Mouse (Mus musculus) C2C12 (cell line): ENCODE data around the gene Dnah17. TPM values are rescaled to one million over a fixed set of nuclear protein-coding genes. Genes with fewer than 3 reads are reported as not detected.
A peak's percentile ranks its signal among the peaks of the same experiment; 100 is the strongest.

Experiments
- H3K27me3 ChIP-seq: one replicate; pipeline ENCODE4 v1.6.1; 2011; ENCODE audit not compliant: control insufficient read depth, insufficient read depth, insufficient read length
- H3K36me3 ChIP-seq: one replicate; pipeline ENCODE4 v1.6.1; 2011; ENCODE audit not compliant: control insufficient read depth, insufficient read depth
- H3K4me3 ChIP-seq: one replicate; pipeline ENCODE4 v1.5.1; 2011; ENCODE audit warnings: mild to moderate bottlenecking, control low read depth; ENCODE audit not compliant: poor library complexity, insufficient read depth, severe bottlenecking
- H3K79me2 ChIP-seq: one replicate; pipeline ENCODE4 v1.6.1; 2011; ENCODE audit not compliant: control insufficient read depth, insufficient read depth
- H3K79me3 ChIP-seq: one replicate; pipeline ENCODE4 v1.6.1; 2011; ENCODE audit warnings: low read depth, control low read depth
- H3ac ChIP-seq: one replicate; pipeline ENCODE3; 2011; ENCODE audit warnings: low read depth; ENCODE audit not compliant: control insufficient read depth, insufficient read length
- CEBPB ChIP-seq: IDR thresholded peaks from one replicate; pipeline ENCODE4 v1.6.1; 2011; ENCODE audit warnings: low read depth, mild to moderate bottlenecking, control low read depth, moderate library complexity
- CTCF ChIP-seq: IDR thresholded peaks from one replicate; pipeline ENCODE4 v1.5.1; 2011; ENCODE audit not compliant: control insufficient read depth, insufficient read depth, insufficient read length
- FOSL1 ChIP-seq: IDR thresholded peaks from one replicate; pipeline ENCODE4 v1.8.0; 2011; ENCODE audit warnings: mild to moderate bottlenecking, low read length; ENCODE audit not compliant: poor library complexity, insufficient read depth, severe bottlenecking
- MAX ChIP-seq: IDR thresholded peaks from one replicate; pipeline ENCODE4 v1.6.1; 2011; ENCODE audit warnings: mild to moderate bottlenecking, control low read depth
- MYOD1 ChIP-seq: IDR thresholded peaks from one replicate; pipeline ENCODE4 v1.6.1; 2011; ENCODE audit warnings: low read depth; ENCODE audit not compliant: control insufficient read depth, insufficient read length
- MYOG ChIP-seq: IDR thresholded peaks from one replicate; pipeline ENCODE4 v1.6.1; 2011; ENCODE audit not compliant: control insufficient read depth, insufficient read length; ENCODE audit errors: extremely low read depth
- USF1 ChIP-seq: IDR thresholded peaks from one replicate; pipeline ENCODE4 v1.6.1; 2011; ENCODE audit warnings: low read depth, mild to moderate bottlenecking, control low read depth, moderate library complexity
- polyA plus RNA-seq: library from polyadenylated mRNA; unstranded; fragments of >200 nt; fragmentation: generic; extraction: Trizol; gene quantifications from one replicate; pipeline ENCODE4 v1.2.1, GENCODE M21; 2012; ENCODE audit warnings: missing spikeins

The Dnah17 gene
- polyA plus RNA-seq, 1 experiment: 0.13 TPM

DNA sequence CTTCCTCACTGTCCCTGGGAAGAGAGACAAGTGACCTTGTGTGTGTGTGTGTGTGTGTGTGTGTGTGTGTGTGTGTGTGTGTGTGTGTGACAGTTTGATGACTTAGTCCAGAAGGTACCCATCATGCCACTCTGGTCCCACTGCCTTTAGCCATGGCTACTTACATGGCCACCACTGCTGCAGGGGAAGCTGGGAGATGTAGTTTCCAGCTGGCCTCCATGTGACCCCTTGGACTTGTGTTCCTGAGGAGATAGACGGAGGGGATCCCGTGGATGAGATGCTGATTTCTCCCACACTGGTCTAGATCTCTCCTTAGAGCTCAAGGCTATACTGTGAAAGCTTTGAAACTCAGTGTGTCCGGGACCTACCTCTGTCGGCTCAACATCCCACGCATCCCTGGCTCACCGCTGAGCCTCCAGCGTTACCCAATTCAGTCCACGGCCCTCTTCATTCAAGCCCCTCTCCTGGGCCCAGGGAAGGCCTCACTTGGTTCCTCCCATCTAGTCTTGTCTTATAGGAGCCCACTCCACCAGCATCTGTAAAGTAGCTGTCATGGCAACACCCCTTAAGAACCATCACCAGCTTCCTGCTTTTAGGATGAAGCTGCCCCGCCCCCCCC lies 2.8 kb upstream of the Dnah17 start:
- H3K79me2 ChIP-seq: no peaks in the 10 kb centered on the region
- no peaks in the 10 kb centered on the region for H3K36me3 ChIP-seq
- no peaks in the 10 kb centered on the region for H3K79me3 ChIP-seq
- TF ChIP-seq MAX (no peak), MYOD1 (no peak), USF1 (peak; percentile 54), CEBPB (no peak)
- H3K27me3 ChIP-seq: no peaks in the 10 kb centered on the region
- H3ac ChIP-seq: no peak overlapping the region
- H3K4me3 ChIP-seq: no peak overlapping the region

DNA sequence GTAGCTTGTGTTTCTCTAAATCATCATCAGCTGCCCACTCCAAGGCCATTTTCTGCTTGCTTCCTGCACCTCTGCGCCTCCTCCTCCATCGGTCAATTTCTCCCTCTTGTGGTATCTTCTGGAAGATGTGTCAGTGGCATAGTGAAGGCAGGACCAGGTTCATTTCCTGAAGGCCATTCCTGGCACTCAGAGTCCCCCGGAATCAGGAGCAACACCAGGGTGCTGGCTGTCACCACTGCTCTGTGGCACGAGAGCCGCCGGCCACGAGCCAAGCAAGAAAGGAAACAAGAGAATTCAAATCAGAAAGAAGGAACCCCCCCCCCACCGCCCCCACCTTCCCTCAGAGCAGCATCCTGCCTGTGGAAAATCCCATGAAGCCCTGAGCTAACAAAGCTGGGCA lies 1.7 kb upstream of the Dnah17 start:
- Histone ChIP-seq H3K79me3 (no peaks in the 10 kb centered on the region), H3K27me3 (no peaks in the 10 kb centered on the region), H3ac (no peak overlapping the region), H3K36me3 (no peaks in the 10 kb centered on the region), H3K79me2 (no peaks in the 10 kb centered on the region), H3K4me3 (no peak overlapping the region)
- TF ChIP-seq CTCF (no peak), MAX (no peak), USF1 (no peak), MYOG (no peak), FOSL1 (no peak), MYOD1 (no peak), CEBPB (no peak)

DNA sequence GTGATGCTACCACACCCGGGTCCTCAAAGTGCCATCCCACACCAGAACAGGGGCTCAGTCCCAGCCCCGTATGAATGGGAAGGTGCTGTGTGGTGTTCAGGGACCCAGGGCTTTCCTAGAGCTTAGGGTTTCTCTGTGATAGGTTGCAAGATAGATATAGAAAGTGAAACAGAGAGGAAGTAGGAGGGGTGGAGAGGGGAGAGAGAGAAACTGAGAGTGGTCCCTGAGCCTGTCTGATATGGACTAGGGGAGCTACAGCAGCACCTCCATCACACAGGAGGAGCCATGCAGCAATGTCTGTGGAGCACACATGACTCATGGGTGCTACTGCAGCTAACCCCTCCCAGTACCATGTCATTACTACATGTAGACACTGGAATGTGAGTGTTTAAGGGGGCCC lies 622 bp downstream of the Dnah17 start:
- H3K79me2 ChIP-seq: no peaks in the 10 kb centered on the region
- H3ac ChIP-seq: no peak overlapping the region
- no peak overlapping the region for H3K4me3 ChIP-seq
- H3K36me3 ChIP-seq: no peaks in the 10 kb centered on the region
- no peak for TF ChIP-seq FOSL1
- TF ChIP-seq MAX: no peak
- no peak for TF ChIP-seq CTCF
- TF ChIP-seq MYOG: no peak
- no peak for TF ChIP-seq USF1
- TF ChIP-seq CEBPB: no peak
- H3K27me3 ChIP-seq: peaks cover 3% of the 10 kb centered on the region
- no peaks in the 10 kb centered on the region for H3K79me3 ChIP-seq

DNA sequence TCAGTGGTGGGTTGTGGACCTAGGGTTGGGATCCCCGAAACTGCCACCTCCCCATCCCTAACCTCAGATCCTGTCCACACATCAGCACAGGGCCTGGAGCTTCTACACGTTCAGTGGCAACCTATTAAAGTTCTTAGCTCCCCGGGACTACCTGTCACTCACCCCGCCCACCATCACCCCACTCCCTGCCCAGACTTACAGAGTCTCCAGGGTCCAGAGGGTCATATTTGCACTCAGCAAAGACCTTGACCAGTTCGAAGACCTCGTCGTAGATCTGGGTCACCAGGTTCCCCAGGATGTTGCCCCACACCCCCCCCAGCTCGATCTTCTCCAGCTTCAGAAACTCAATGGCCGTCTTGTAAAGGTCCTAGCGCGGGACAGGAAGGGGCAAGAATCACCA lies 8.8 kb downstream of the Dnah17 start:
- Histone ChIP-seq H3K79me3 (no peaks in the 10 kb centered on the region), H3K4me3 (no peak overlapping the region)
- no peak for TF ChIP-seq MYOG
- TF ChIP-seq MYOD1: no peak
- TF ChIP-seq CEBPB: no peak
- no peak for TF ChIP-seq USF1

DNA sequence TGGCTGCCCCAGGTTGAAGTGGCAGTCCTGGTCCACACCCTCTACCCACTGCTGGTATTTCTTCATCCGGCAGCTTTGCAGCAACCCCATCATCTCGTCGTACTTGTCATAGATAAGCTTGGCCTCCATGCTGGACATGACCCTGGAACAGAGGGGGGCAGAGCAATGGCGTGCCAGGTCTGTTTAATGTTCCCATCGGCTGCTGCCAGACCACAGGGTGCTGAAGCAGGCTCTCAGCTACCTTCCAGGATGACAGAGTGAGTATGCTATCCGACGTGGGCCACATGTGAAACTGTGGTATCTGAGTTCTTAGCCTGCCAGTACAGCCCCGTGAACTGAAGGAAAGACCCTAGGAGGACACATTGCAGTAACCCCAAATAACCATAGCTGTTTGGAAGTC lies 11.7 kb downstream of the Dnah17 start:
- Histone ChIP-seq H3K36me3 (no peaks in the 10 kb centered on the region), H3K79me3 (no peaks in the 10 kb centered on the region), H3K4me3 (no peak overlapping the region), H3ac (no peak overlapping the region), H3K27me3 (peaks cover 71% of the 10 kb centered on the region), H3K79me2 (no peaks in the 10 kb centered on the region)
- TF ChIP-seq CEBPB: no peak
- TF ChIP-seq MYOD1: no peak
- TF ChIP-seq USF1: no peak
- no peak for TF ChIP-seq MAX
- TF ChIP-seq FOSL1: no peak
- TF ChIP-seq CTCF: no peak
- TF ChIP-seq MYOG: no peak

More for the DNA sequence above, 8.8 kb downstream of the Dnah17 start:
- Histone ChIP-seq H3ac (no peak overlapping the region), H3K79me2 (no peaks in the 10 kb centered on the region), H3K36me3 (no peaks in the 10 kb centered on the region), H3K27me3 (peaks cover 46% of the 10 kb centered on the region)

DNA sequence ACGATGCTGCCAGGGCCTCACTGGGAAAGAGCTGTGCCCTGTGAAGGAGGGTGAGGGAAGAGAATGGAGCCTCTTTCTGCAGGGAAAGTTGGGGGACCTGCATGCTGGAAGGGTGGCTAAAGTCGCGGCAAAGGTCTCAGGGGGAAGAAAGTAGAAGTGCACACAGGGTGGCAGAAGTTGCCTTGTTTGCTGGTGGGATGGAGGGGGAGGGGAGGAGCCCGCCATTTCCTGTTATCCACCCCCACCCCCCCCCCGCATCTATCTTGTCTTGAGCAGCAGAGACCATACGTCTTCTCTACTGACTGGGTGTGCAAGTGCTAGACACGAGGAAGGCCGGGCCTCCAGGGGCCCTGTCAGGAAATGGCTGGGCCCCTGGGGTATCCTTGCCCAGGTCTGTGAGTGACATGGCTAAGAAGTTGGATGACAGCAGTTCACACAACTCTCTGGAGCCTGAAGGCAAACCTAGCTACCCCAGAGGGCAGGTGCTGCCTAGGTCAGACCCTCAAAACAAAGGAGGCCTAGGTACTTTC lies 15.8 kb downstream of the Dnah17 start:
- Histone ChIP-seq H3K79me3 (no peaks in the 10 kb centered on the region), H3K4me3 (no peak overlapping the region), H3ac (no peak overlapping the region), H3K36me3 (no peaks in the 10 kb centered on the region), H3K79me2 (no peaks in the 10 kb centered on the region), H3K27me3 (peaks cover 79% of the 10 kb centered on the region)
- TF ChIP-seq MAX (no peak), CTCF (no peak), FOSL1 (no peak), MYOG (no peak), CEBPB (no peak)
